Mouse (Mus musculus) hindbrain, embryonic 12.5 days (tissue): ENCODE measurements at regions not wholly inside any gene's neighbourhood (a gene's known extent, or its start where the extent isn't known, plus 50 kb on each side); places are given as distances from the start of the nearest gene placed in this dataset.

ENCODE experiments used
- ATAC-seq: fragments of 200-750 bp; cut with Nextera tagmentation; 2 replicates; pipeline ENCODE4 v1.8.0; 2017; ENCODE audit warnings: moderate TSS enrichment; ENCODE audit not compliant: low FRiP score
- H3K27ac ChIP-seq: fragments of 300-500 bp; sonication (generic); 2 replicates; pipeline ENCODE4 v1.5.1; 2016; ENCODE audit warnings: mild to moderate bottlenecking
- H3K27me3 ChIP-seq: fragments of 300-500 bp; sonication (generic); 2 replicates; pipeline ENCODE4 v1.6.1; 2016; ENCODE audit warnings: mild to moderate bottlenecking
- H3K36me3 ChIP-seq: fragments of 300-500 bp; sonication (generic); 2 replicates; pipeline ENCODE4 v1.6.1; 2016; ENCODE audit warnings: mild to moderate bottlenecking
- H3K4me1 ChIP-seq: fragments of 300-500 bp; sonication (generic); 2 replicates; pipeline ENCODE4 v1.6.1; 2016
- H3K4me2 ChIP-seq: fragments of 300-500 bp; sonication (generic); replicated peaks from 2 replicates; pipeline ENCODE4 v1.6.1; 2016; ENCODE audit warnings: mild to moderate bottlenecking
- H3K4me3 ChIP-seq: fragments of 300-500 bp; sonication (generic); 2 replicates; pipeline ENCODE4 v1.5.1; 2016; ENCODE audit warnings: mild to moderate bottlenecking
- H3K9ac ChIP-seq: fragments of 300-500 bp; sonication (generic); 2 replicates; pipeline ENCODE4 v1.6.1; 2016; ENCODE audit warnings: mild to moderate bottlenecking, moderate library complexity
- H3K9me3 ChIP-seq: fragments of 300-500 bp; sonication (generic); replicated peaks from 2 replicates; pipeline ENCODE4 v1.6.1; 2016; ENCODE audit warnings: mild to moderate bottlenecking
- WGBS: fragments of 180-500 bp; shearing (Covaris S2); methylation state at CpG from one replicate; pipeline ENCODE4 v1.1.7; 2016; 5-methylcytosine and 5-hydroxymethylcytosine counted together

GRCm38 (mm10) chr1:56738641-56739040, 101.4 kb upstream of the Hsfy2 start:
- H3K36me3 ChIP-seq, result no peaks in the 10 kb centered on the region
- H3K4me3 ChIP-seq, result no peak overlapping the region
- no peak for ATAC-seq
- whole genome bisulfite sequencing, result 97% methylated on average over 10 of the region's 10 CpGs
- no peaks in the 10 kb centered on the region for H3K4me1 ChIP-seq
- H3K9ac ChIP-seq, result no peak overlapping the region
- 0 out of 2 replicates have a peak, but pooled peaks cover 5% of the 10 kb centered on the region for H3K9me3 ChIP-seq
- no peak overlapping the region for H3K27ac ChIP-seq
- H3K4me2 ChIP-seq, result no peak overlapping the region
- H3K27me3 ChIP-seq, result no peaks in the 10 kb centered on the region

DNA sequence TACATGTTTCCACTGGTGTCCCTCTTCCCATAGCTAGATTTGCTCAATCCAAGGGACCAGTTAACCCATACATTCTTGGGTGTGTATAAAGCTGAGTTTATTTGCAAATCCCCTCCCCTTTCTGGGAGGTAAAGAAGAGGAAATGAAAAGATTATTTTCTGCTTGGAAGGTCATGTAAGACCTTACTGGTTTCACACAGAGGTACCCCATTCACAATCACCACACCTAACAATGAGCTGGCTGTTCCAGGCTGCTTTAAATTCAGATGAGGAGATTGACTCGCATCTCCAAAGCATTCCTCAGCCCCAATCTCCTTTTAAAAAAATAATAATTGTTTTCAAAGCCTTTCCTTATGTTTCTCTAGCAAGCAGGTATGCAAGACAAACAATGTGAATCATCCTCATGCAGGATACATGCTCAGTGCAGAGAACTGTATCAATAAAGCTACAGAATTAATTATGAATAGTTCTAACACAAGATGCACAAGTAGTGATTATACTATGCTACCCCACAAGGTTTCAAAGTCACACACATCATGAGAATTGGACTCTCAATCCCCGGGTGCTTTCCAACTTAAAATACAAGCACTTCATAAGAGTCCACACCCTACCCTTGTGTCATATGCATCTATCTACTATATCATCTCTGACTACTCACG, 89.1 kb upstream of the Hsfy2 start:
- no peak overlapping the region for H3K9ac ChIP-seq
- H3K4me3 ChIP-seq, result no peak overlapping the region
- H3K27ac ChIP-seq, result no peak overlapping the region
- H3K4me1 ChIP-seq, result no peaks in the 10 kb centered on the region
- no peaks in the 10 kb centered on the region for H3K27me3 ChIP-seq
- 50% methylated on average over 3 of the region's 3 CpGs for WGBS
- ATAC-seq, result peak; percentile 74
- H3K9me3 ChIP-seq, result no peaks in the 10 kb centered on the region
- H3K36me3 ChIP-seq, result no peaks in the 10 kb centered on the region
- H3K4me2 ChIP-seq, result no peak overlapping the region

- Histone ChIP-seq H3K9ac (no peak overlapping the region), H3K27me3 (no peaks in the 10 kb centered on the region), H3K4me1 (no peaks in the 10 kb centered on the region), H3K36me3 (no peaks in the 10 kb centered on the region), H3K4me2 (no peak overlapping the region), H3K4me3 (no peak overlapping the region), H3K27ac (no peak overlapping the region), H3K9me3 (no peaks in the 10 kb centered on the region)
- WGBS, result 33% methylated on average over 1 of the region's 1 CpGs
- ATAC-seq, result no peak
These were observed 86.4 kb upstream of the Hsfy2 start for GRCm38 (mm10) chr1:56723656-56724055.

GRCm38 (mm10) chr1:56713011-56713726, 75.9 kb upstream of the Hsfy2 start:
- Histone ChIP-seq H3K9ac (no peak overlapping the region), H3K36me3 (no peaks in the 10 kb centered on the region), H3K4me2 (no peak overlapping the region), H3K27ac (no peak overlapping the region), H3K4me1 (no peaks in the 10 kb centered on the region), H3K4me3 (no peak overlapping the region), H3K27me3 (no peaks in the 10 kb centered on the region), H3K9me3 (no peaks in the 10 kb centered on the region)
- WGBS, result 88% methylated on average over 2 of the region's 2 CpGs
- ATAC-seq, result no peak

DNA sequence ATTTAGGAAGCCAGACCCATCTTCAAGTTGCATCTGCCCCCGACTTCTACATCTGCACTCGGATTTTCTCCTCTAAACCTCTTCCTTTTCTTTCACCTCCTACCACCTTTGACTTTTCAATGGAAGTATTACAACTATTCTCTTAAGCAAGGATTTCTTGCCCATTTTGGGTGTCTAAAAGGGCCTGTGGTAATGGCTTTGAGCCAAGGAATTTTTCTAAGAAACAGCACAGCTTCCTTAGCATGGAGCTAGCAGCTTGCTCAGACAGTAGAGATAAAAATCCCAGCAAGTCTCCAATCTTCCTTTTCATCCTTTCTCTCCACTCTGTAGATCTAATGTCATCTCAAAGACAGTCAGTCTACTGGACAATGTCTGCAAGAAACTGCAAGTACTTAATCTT, 63.2 kb upstream of the Hsfy2 start:
- H3K36me3 ChIP-seq, result no peaks in the 10 kb centered on the region
- no peak overlapping the region for H3K4me3 ChIP-seq
- no peak overlapping the region for H3K4me2 ChIP-seq
- H3K27me3 ChIP-seq, result no peaks in the 10 kb centered on the region
- no peak overlapping the region for H3K27ac ChIP-seq
- H3K9me3 ChIP-seq, result no peaks in the 10 kb centered on the region
- 88% methylated on average over 2 of the region's 2 CpGs for WGBS
- no peak overlapping the region for H3K9ac ChIP-seq
- no peaks in the 10 kb centered on the region for H3K4me1 ChIP-seq
- ATAC-seq, result no peak

GRCm38 (mm10) chr1:56697509-56697908, 60.3 kb upstream of the Hsfy2 start:
- Histone ChIP-seq H3K4me2 (no peak overlapping the region), H3K9ac (no peak overlapping the region), H3K9me3 (no peaks in the 10 kb centered on the region), H3K4me1 (no peaks in the 10 kb centered on the region), H3K36me3 (no peaks in the 10 kb centered on the region), H3K27me3 (no peaks in the 10 kb centered on the region), H3K4me3 (no peak overlapping the region), H3K27ac (no peak overlapping the region)
- no peak for ATAC-seq
- WGBS, result 54% methylated on average over 3 of the region's 3 CpGs
